Mouse (Mus musculus) heart, embryonic 16.5 days (tissue): ENCODE data around the gene Gm340. TPM values are rescaled to one million over a fixed set of nuclear protein-coding genes. Genes with fewer than 3 reads are reported as not detected.

ENCODE experiments used
- ATAC-seq: fragments of 200-750 bp; cut with Nextera tagmentation; replicated peaks from 2 replicates; pipeline ENCODE4 v1.8.0; 2017; ENCODE audit warnings: moderate number of reproducible peaks; ENCODE audit not compliant: insufficient read depth, low FRiP score; ENCODE audit errors: extremely low read depth
- H3K27ac ChIP-seq: fragments of 300-500 bp; sonication (generic); 2 replicates; pipeline ENCODE4 v1.5.1; 2014; ENCODE audit warnings: mild to moderate bottlenecking, low read length, control low read depth, moderate library complexity
- H3K27me3 ChIP-seq: fragments of 300-500 bp; sonication (generic); 2 replicates; pipeline ENCODE4 v1.6.1; 2014; ENCODE audit warnings: low read length, mixed read lengths; ENCODE audit not compliant: control insufficient read depth, insufficient read depth
- H3K36me3 ChIP-seq: fragments of 300-500 bp; sonication (generic); 2 replicates; pipeline ENCODE4 v1.6.1; 2014; ENCODE audit not compliant: control insufficient read depth, insufficient read depth
- H3K4me1 ChIP-seq: fragments of 300-500 bp; sonication (generic); 2 replicates; pipeline ENCODE4 v1.6.1; 2014; ENCODE audit warnings: low read length, mixed read lengths; ENCODE audit not compliant: control insufficient read depth, insufficient read depth
- H3K4me2 ChIP-seq: fragments of 300-500 bp; sonication (generic); 2 replicates; pipeline ENCODE4 v1.6.1; 2014; ENCODE audit warnings: low read depth, mild to moderate bottlenecking, control low read depth, low read length
- H3K4me3 ChIP-seq: fragments of 300-500 bp; sonication (generic); 2 replicates; pipeline ENCODE4 v1.5.1; 2014; ENCODE audit warnings: mild to moderate bottlenecking, control low read depth, low read length
- H3K9ac ChIP-seq: fragments of 300-500 bp; sonication (generic); 2 replicates; pipeline ENCODE4 v1.6.1; 2014; ENCODE audit warnings: low read length, control low read depth
- H3K9me3 ChIP-seq: fragments of 300-500 bp; sonication (generic); replicated peaks from 2 replicates; pipeline ENCODE4 v1.6.1; 2016; ENCODE audit warnings: low read length; ENCODE audit not compliant: control insufficient read depth
- WGBS: fragments of 180-500 bp; shearing (Covaris S2); extraction: QIAGEN DNeasy Blood & Tissue Kit; methylation state at CpG from one replicate; pipeline ENCODE4 v1.1.7; 2014; 5-methylcytosine and 5-hydroxymethylcytosine counted together
- polyA plus RNA-seq: library from polyadenylated mRNA; unstranded; fragments of >200 nt; fragmentation: Nextera tagmentation; extraction: Ambion mirVana; gene quantifications from 2 replicates; pipeline ENCODE4 v1.2.1, GENCODE M21; 2015

The Gm340 gene
- 1.4 TPM in 2 replicates for polyA plus RNA-seq

GRCm38 (mm10) chr19:41581706-41582420, at the start of gene Gm340:
Gene Gm340, plus strand, starts transcription at chr19:41582370.
- Histone ChIP-seq H3K36me3 (peaks cover 27% of the 10 kb centered on the region), H3K4me3 (no peak within 1 kb of the TSS), H3K9ac (no peak within 1 kb of the TSS), H3K27me3 (no peaks in the 10 kb centered on the region), H3K4me1 (no peaks in the 10 kb centered on the region), H3K4me2 (no peak within 1 kb of the TSS), H3K27ac (no peak within 1 kb of the TSS), H3K9me3 (no peaks in the 10 kb centered on the region)
- 94% methylated on average over 23 of the region's 23 CpGs for WGBS
- no peak for ATAC-seq

DNA sequence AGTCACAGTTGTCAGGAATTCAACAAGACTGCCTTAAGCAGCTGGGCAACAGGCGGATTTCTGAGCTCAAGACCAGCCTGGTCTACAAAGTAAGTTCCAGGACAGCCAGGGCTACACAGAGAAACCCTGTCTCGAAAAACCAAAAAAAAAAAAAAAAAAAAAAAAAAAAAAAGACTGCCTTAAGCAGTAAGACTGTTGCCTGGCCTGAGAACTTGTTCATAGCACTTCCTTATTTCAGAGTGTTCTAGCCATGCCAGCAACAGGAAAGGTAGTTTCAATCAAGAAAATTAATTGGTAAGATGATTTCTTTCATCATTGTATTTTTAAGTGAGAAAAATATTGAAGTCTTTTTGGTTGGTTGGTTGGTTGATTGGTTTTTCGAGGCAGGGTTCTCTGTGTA, 48.1 kb upstream of the Gm340 start:
- Histone ChIP-seq H3K4me2 (no peak overlapping the region), H3K9ac (no peak overlapping the region), H3K27me3 (no peaks in the 10 kb centered on the region), H3K27ac (no peak overlapping the region), H3K36me3 (0 out of 2 replicates have a peak, but pooled peaks cover 2% of the 10 kb centered on the region), H3K9me3 (no peaks in the 10 kb centered on the region), H3K4me1 (no peaks in the 10 kb centered on the region), H3K4me3 (no peak overlapping the region)
- 97% methylated on average over 3 of the region's 3 CpGs for WGBS
- no peak for ATAC-seq

- H3K9ac ChIP-seq, result no peak overlapping the region
- H3K27ac ChIP-seq, result no peak overlapping the region
- WGBS, result 82% methylated on average over 4 of the region's 4 CpGs
- H3K4me1 ChIP-seq, result no peaks in the 10 kb centered on the region
- no peak for ATAC-seq
- H3K4me2 ChIP-seq, result no peak overlapping the region
- H3K27me3 ChIP-seq, result no peaks in the 10 kb centered on the region
- H3K4me3 ChIP-seq, result no peak overlapping the region
- H3K36me3 ChIP-seq, result peaks cover 32% of the 10 kb centered on the region
- no peaks in the 10 kb centered on the region for H3K9me3 ChIP-seq
These were observed 25.2 kb upstream of the Gm340 start for GRCm38 (mm10) chr19:41556981-41557380.

- ATAC-seq, result no peak
- no peak overlapping the region for H3K4me3 ChIP-seq
- no peaks in the 10 kb centered on the region for H3K27me3 ChIP-seq
- H3K4me1 ChIP-seq, result no peaks in the 10 kb centered on the region
- H3K9ac ChIP-seq, result no peak overlapping the region
- 84% methylated on average over 4 of the region's 4 CpGs for WGBS
- no peaks in the 10 kb centered on the region for H3K9me3 ChIP-seq
- H3K4me2 ChIP-seq, result no peak overlapping the region
- peaks cover 29% of the 10 kb centered on the region for H3K36me3 ChIP-seq
- H3K27ac ChIP-seq, result no peak overlapping the region
These were observed 24.7 kb upstream of the Gm340 start for GRCm38 (mm10) chr19:41557491-41557890.

DNA sequence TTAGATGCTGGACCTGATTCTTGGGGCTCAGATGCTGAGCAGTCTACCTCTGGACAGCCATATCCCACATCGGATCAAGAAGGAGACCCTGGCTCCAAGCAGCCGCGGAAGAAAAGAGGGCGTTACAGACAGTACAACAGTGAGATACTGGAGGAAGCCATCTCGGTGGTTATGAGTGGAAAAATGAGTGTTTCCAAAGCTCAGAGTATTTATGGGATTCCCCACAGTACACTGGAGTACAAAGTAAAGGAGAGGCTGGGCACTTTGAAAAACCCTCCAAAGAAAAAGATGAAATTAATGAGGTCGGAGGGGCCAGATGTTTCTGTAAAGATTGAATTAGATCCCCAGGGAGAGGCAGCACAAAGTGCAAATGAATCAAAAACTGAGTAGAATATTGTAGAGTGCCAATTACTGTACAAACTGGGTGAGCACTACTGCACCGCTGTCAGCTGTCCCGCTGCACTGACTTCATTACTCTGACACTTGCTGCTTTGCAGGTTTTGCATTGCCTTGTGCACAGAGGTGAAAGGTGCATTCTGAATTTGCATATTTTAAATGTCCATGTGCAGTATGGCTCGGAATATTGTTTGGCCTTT, 23.2 kb upstream of the Gm340 start:
- Histone ChIP-seq H3K4me1 (peaks cover 4% of the 10 kb centered on the region; the same call in 1 of the 2 replicates), H3K9ac (no peak overlapping the region), H3K4me2 (no peak overlapping the region), H3K4me3 (no peak overlapping the region), H3K27ac (no peak overlapping the region), H3K27me3 (no peaks in the 10 kb centered on the region), H3K36me3 (peaks cover 28% of the 10 kb centered on the region), H3K9me3 (no peaks in the 10 kb centered on the region)
- 92% methylated on average over 9 of the region's 9 CpGs for WGBS
- ATAC-seq, result no peak

GRCm38 (mm10) chr19:41560856-41561255, 21.3 kb upstream of the Gm340 start:
- no peaks in the 10 kb centered on the region for H3K9me3 ChIP-seq
- no peaks in the 10 kb centered on the region for H3K27me3 ChIP-seq
- no peak for ATAC-seq
- 93% methylated on average over 3 of the region's 3 CpGs for WGBS
- no peak overlapping the region for H3K9ac ChIP-seq
- H3K36me3 ChIP-seq, result peaks cover 21% of the 10 kb centered on the region
- no peak overlapping the region for H3K4me3 ChIP-seq
- no peak overlapping the region for H3K27ac ChIP-seq
- H3K4me2 ChIP-seq, result no peak overlapping the region
- peaks cover 4% of the 10 kb centered on the region; the same call in 1 of the 2 replicates for H3K4me1 ChIP-seq

DNA sequence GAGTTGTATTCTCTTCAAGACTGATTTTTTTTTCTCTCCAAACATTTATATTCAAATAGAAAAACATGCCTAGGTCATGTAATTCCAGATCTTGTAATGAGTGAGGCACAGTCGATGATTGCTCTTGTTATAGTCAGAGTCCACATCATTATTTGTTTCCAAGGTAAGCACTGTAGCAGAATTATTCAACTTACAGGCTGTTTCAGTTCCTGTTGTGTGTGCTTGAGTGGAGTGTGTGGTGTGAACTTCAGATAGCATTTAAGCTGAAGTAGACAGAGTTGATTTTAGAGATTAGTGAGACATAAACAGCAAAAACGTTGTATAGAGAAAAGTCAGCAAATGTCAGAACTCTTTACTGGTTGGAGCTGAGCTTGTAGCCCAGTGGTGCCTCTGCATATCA, 13.4 kb upstream of the Gm340 start:
- 71% methylated on average over 2 of the region's 2 CpGs for WGBS

DNA sequence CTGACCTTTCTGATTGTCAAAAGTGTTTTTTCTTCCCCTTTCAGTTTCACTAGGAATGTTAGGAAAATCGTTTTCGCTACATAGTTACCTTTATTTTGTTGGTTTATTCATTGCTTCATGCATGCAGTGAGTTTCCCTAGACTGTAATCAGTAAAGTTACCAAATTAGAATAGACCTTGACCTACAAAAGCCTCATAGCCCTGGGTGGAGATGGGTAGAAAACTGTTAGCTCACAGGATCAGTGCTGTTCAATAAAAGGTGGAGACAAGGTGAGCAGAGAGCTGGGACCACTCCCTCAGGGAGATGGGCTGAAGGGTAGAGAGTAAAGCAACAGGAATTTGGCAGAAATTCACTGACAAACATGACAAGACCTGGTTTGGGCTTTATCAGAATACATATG, 8.5 kb upstream of the Gm340 start:
- Histone ChIP-seq H3K9me3 (no peaks in the 10 kb centered on the region), H3K27me3 (no peaks in the 10 kb centered on the region), H3K4me1 (no peaks in the 10 kb centered on the region), H3K4me3 (no peak overlapping the region), H3K4me2 (no peak overlapping the region), H3K36me3 (no peaks in the 10 kb centered on the region), H3K27ac (no peak overlapping the region), H3K9ac (no peak overlapping the region)
- WGBS, result 99% methylated on average over 2 of the region's 2 CpGs
- no peak for ATAC-seq

More for the DNA sequence above, 13.4 kb upstream of the Gm340 start:
- Histone ChIP-seq H3K9me3 (no peaks in the 10 kb centered on the region), H3K4me1 (no peaks in the 10 kb centered on the region), H3K27me3 (no peaks in the 10 kb centered on the region), H3K9ac (no peak overlapping the region), H3K4me3 (no peak overlapping the region), H3K36me3 (no peaks in the 10 kb centered on the region), H3K4me2 (no peak overlapping the region), H3K27ac (no peak overlapping the region)
- no peak for ATAC-seq

DNA sequence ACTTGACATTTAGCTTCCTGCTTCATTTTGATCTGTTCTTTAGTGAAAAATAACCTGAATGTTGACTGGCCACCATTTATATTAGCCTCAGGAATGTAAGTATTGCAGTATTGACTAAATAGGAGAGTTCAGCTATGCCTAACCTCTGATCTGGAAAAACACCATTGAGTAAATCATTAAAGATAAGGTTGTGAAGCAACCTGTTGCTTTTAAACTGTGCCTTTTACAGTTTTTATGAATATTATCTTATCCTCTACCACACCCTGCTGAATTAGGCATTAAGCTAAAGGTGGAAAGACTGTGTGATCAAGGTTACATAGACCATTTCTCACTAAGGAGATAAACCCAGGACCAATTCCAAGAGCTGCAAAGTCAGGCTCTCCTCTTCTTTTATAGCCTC, 4.6 kb upstream of the Gm340 start:
- Histone ChIP-seq H3K4me2 (no peak overlapping the region), H3K4me1 (no peaks in the 10 kb centered on the region), H3K27me3 (no peaks in the 10 kb centered on the region), H3K36me3 (peaks cover 11% of the 10 kb centered on the region), H3K27ac (no peak overlapping the region), H3K9me3 (no peaks in the 10 kb centered on the region), H3K9ac (no peak overlapping the region), H3K4me3 (no peak overlapping the region)
- no peak for ATAC-seq
